Mouse (Mus musculus): Measurements from ENCODE around the gene Ifna14.

- no peak for TF ChIP-seq POLR2A (IDR thresholded peaks at IDR 0.05; ENCODE audit: low read depth, low read length)
- TF ChIP-seq CTCF (IDR thresholded peaks at IDR 0.05; ENCODE audit: borderline replicate concordance, insufficient read depth, low read length): peak; percentile 97
These were observed 21.2 kb downstream of the Ifna14 start for GRCm38 (mm10) chr4:88550161-88550945.
